Mouse (Mus musculus) right cerebral cortex, adult 18-20 months (tissue): ENCODE measurements at regions not wholly inside any gene's neighbourhood (a gene's known extent, or its start where the extent isn't known, plus 50 kb on each side); places are given as distances from the start of the nearest gene placed in this dataset.
A peak's percentile ranks its signal among the peaks of the same experiment; 100 is the strongest.

Experiments used
- DNase-seq: peaks from one replicate; pipeline ENCODE4 v3.0.0; 2022; ENCODE audit warnings: mixed read lengths

DNA sequence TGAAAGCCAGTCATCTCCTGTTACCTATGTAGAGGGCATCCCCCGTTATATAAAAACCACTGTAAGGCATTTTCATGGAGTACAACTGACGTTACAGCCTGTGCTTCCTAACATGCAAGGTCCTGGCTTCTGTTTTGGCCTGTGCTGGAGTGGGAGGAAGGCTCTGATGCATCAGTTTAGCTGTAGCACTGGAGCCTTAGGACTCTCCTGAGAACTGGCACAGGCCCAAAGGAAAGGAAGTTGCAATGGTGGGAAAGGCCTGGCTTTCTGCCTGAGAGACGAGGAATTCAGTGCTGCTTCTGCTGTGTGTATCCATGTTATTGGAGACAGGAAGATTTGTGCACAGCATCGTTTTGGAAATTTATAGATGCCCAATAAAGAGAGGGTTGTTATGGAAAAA, 144.2 kb upstream of the Gm5148 start:
- no peak for DNase-seq

DNA sequence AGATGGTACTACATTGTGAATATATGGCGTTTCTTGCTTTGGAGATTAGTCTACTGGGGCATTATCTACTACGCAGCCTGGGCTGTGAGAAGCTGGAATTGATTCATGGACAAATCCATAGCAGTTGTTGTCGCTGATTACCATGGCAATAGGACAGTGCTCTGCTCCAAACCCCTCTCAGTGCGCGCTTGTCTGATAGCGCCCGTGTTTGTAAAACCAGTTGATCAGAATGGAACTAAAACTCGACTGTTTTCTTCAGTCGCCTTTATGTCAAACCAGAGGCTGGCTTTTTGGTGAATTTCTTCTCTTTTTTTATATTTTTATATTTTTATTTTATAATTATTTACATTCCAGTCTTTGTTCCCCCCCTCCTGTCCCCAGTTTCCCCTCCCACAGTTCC, 138.5 kb upstream of the Gm5148 start:
- DNase-seq = no peak

DNA sequence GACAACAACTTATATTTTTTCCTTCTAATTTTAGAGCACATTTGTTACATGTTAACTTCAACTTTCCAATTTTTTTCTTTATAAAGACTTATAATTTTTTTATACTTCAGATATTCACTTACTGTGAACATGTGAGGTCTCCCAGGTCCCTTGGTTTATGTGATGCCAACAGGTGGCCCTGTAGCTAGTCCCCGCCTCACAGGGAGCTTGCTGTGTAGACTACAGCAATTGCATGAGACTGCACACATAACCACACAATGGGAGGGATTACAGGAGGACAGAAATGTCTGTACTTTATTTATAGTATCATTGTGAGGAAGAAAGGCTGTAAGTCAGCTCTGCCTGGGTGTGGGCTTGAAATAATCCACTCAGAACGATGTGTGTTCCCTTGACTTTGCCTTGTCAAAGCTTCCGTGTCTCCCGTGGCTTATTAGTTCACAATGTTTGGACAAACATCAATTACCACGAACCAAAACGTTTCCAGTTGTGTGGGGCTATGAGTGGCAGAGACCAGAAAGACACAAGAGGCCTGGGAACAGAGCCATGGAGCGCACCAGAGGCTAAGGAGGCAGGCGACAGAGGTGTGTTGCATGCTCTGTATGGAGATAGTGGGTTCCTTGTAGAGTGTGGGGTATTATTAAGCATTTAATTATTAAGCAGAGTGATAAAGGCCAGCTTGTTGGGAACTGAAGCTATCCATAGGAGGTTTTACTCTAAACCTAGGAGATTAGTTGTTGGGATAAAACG, 136.6 kb upstream of the Gm5148 start:
- DNase-seq = no peak

DNA sequence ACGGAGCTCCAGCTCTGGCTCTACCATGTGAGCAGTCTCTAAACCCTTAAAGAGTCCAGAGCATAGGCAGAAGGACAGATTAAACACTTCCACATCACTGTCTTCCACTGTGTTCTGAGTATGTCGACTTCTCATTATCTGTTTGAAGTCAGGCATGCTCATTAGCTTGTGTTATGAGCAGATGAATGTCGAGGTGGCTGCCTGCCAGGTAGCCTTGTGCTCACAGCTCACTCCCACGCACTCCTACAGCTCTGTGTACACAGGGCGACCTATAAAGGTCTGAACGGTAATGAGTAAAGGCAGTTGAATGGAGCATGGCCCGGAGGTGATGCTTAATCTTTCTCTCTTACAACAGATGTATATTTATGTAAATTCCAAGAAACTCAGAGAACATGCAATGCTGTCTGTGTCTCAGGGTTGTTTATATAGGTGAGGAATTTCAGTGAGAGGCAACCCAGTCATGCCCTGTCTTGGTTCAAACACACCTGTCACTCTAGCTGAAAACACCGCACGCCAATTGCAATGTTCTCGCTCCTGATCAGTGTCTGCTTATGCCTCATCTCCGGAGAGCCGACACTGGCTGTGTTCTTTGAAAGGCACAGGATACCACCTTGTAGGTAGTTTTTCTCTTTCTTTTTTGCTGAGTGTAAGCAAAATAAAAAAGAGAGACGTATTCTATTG, 135.9 kb upstream of the Gm5148 start:
- DNase-seq = peak; percentile 28

DNA sequence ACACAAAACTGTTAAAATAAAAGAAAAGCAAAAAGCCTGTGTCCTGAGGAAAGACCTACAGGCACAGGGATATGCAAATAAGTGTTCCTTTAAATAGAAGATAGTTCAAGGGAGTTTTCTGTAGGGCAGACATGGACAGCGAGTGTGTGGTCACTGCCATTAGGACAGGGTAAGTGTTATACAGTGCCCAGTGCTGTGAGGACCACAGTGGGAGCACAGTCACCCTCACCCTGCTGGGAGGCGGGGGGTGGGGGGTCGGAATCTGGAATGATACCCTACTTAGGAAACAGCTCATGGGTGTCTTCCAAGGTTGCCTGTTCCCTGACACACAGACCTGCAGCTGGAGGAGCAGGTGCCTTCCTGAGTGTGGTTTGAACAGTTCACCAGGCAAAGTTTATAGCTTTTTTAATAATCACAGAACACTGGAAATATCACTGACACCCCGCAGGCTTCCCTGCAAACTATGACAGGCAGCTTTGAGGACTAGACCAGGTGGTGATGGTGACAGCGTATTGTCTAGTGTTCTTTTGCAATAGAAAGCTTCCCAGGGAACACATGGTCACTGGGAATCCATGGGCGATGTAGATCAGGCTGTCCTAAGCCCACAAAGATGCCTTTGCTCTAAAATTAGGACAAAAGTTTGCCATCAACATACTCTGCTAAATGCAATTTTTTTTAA, 134.5 kb upstream of the Gm5148 start:
- DNase-seq = no peak

DNA sequence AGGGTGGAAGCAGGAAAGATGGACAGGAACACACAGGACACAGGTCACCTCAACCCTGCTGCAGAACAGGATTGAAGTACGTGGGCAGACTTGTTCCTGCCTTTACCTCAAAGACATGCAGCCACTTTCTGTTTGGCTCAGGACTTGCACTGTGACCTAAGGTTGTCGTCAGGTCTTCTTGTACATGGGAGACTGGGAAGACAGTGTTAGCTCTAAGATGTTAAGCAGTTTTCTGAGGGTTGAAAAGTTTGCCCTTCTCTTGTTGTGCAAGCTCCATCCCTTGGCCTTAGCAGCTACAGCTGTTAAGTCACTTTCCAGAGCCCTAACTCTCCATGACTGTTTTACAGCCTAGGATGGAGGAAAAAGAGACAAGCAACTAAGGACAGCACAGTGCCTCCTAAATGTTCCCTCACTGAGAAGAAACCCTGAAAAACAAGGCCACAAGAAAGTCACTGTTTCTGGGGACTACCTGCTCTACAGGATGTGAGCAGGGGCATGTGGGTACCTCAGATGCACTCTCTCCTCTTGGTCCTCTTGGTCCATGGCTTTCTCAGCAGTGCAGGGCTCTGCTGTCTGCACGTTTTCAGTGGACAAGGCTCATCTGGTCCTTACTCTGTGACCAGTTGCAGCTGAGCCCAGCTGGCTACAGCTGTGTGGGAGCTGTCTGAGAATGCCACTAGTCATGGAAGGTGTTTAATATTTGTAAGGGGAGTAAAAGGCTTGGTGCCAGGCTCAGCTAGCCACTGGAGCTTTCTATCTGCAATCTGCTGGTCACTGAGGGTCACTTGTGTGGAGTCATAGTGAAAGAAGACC, 122.1 kb upstream of the Gm5148 start:
- no peak for DNase-seq

DNA sequence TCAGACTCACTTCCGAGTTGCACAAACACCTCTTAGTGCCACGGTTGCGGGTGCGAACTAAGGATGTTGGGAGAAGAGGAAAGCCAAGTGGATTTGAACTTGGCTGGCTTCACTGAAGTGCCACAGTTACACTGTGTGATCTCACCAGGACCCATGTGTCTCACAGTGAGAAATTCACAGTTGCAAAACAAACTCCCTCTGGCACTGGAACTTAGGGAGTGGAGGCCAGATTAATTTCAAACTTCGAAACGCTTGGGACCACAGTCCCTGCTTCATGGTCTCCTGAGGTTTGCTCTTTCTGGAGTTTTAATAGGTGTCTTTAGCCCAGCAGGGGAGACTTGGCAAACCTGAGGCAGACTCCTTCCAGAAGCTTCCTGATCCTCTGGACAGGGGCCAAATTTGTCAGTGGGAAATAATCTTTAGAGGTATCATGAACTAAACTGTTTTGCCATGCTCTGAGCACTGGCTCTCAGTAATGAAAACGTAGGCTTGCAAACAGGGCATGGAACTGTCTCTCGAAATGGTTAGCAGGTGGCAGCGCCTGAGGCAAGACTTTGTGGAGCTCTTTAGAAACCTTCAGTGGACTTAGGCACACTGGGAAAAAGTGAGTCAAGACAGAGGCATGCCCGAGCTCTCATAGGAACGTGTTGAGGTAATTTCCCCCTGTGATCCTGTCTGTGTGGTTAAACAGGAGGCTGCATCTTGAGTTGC, 121.2 kb upstream of the Gm5148 start:
- DNase-seq = no peak

DNA sequence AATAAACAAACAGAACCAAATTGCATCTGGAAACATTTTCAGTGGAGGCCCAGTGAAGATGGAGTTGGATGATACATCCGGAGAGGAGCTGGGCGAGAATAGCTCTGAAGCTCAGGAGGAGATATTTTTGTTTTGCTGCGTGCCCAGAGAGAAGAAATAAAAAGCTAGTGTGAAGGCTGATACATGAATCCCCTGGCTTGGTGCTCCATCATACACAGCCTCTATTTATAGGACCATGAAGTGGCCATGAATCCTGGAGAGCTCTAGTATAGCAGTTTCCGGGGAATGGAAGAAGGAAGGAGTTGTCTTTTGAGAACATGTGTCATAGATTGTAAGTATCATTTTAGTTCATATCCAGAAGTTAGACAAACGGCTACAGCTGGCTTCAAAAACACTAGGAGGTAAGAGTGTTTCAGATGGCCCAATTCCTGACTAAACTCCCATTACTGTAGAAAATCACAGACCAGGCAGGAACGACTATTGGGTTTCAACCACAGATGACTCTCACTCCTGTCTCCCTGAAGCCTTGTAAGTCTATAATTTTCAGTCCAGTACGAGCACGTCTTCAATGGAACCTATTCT, 120.5 kb upstream of the Gm5148 start:
- DNase-seq = peak; percentile 30

DNA sequence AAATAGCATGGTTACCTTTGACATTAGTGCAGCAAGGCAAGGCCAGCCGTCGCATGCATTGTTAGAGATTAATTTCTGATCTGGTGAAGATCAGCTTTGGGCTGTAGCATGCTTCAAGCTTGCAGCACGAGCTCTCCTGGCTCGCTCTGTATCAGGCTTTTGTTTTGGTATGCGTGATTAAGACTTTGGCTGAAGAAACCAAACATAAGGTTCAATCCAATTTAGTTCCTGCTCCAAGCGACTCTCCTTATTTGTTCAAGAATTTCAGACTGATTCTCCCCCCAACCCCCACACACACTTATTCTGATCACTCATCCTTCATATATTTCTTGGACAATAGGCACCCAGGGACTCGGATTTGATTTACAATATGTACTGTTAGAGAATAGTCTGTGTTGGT, 118.0 kb upstream of the Gm5148 start:
- no peak for DNase-seq

DNA sequence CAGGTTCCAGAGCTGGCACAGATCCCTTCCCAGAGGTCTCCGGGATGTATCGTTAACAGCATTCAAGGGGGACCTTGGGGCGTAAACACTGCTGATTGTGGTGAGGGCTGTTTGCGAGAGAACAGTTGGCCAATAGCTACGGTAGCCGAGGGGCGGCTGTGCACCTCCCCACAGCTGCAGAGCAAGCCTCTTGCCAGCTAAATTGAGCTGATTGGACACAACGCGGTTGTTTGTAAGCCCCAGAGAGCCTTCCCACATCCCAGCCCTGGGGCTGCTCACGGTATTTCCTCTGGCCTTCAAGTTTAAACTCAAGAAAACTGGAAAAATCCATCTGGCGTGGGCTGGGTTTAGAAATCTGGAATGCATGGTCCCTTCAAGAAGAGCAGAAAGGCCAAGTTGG, 114.6 kb upstream of the Gm5148 start:
- no peak for DNase-seq

DNA sequence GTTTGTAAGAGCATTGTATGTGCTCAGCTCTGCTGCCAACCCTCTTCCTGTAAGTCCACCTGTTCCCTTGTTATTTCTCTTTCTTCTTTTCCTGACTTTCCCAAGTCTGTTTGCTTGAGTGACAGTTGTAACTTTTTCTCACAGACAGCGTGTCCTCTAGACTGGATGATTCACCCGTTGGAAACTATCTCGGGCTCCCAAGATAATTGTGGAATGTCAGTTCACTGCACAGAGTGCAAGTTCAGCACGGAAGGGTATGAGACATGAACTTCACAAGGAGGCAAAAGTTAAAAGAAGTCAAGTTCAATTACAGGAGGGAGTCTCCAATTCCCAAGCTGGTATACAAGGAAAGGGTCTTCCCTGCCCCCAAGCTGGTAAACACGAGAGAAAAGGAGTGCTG, 112.5 kb upstream of the Gm5148 start:
- DNase-seq = no peak

DNA sequence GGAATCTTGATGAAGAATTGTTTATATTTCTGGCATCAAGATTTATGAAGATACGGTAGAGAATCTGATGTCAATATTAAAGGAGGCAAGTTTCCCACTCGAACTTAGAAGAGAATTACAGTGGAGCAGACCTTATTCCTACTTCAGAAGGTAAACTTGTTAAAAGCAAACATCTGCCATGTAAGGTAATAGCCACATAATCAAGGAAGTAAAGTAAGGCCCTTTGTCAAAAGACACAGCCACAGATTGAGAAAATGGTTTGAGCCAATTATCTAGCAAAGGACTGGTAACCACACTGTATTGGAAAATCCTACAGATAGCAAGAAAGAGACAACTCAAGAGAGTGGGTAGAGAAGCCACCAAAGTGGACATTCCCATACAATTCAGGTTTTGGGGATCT, 111.4 kb upstream of the Gm5148 start:
- DNase-seq = no peak

DNA sequence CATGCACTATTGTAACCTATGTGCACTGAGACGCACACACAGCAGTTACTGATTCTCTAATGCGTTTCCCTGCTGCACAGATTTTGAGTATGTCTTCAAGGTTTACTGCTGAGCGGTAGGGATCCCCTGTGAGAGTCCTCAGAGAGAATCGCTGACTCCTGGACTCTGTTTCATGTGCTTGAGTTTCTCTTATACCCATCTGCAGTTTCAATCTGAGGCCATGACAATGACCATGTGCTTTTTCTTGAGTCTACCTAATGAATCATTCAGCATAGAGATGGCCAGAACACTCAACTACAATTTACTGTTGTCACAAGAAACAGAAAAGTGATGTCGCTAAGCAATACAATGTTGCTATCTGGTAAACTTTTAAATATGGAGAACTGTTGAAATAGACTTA, 110.8 kb upstream of the Gm5148 start:
- DNase-seq = no peak

DNA sequence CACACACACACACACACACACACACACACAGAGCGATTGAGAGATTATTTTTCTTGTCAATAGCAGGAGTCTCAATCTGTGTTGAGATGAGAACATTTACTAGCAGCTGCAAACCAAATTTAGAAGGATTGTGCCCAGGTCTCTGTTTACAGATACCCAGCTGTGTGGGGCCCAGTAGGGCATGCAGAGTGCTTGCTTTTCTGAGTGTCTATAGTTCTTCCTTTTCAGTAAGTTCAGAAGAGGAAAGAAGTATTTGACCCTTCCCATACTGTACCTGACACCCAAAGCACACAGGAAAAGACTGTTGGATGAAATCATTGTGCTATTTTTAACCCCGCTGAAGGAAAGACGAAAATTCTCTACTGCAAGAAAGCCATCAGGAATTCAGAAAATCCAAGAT, 110.3 kb upstream of the Gm5148 start:
- DNase-seq = no peak

DNA sequence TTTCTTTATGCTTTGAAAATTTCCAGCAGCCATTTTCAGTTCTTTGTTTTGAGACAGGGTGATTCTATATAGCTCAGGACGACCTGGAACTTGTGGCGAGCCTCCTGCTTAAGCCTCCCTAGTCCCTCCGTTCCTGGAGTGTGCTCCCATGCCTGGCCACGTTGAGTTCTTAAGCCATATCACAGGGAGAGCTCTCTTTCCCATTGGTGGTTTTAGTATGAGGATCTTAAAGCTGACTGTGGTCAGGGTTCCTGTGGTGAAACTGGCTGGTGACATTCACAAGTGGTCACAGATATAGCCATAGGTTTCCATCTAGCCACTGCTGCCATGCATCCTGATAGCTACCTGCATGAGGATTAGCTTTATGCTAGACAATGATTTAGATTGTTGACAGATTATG, 109.1 kb upstream of the Gm5148 start:
- DNase-seq = no peak

DNA sequence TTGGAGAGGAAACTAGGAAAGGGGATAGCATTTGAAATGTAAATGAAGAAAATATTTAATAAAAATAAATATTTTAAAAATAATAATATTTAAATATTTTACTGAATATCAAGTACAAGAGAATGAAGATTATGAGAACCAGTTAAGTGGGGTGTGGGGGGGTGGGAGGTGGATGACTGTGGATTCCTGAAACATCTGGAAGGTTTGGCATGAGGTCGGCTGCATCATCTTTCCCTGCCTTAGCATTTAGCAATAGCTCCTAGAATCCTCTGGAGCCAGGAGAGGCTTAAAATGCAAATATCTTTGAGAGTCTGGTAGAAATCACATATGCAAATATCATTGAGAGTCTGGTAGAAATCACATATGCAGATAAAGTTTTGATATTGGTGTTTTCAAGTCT, 103.3 kb upstream of the Gm5148 start:
- no peak for DNase-seq

DNA sequence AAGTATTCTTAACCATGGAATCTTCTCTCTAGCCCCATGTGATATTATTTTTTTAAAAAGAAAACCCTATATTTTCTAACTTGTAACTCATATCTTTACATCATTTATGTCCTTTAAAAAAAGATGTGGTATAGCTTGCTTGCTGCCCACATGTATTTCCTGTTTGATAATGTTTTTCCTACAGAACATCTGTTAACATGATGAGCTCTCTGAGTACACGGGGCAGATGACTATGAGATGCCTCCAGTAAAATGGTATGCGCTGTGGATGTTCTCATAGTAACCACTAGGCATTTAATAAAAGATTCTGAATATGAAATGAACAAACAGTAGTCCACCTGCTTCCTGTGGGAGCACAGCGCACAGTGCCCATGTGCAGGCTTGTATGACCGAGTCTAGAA, 101.3 kb upstream of the Gm5148 start:
- DNase-seq = no peak

DNA sequence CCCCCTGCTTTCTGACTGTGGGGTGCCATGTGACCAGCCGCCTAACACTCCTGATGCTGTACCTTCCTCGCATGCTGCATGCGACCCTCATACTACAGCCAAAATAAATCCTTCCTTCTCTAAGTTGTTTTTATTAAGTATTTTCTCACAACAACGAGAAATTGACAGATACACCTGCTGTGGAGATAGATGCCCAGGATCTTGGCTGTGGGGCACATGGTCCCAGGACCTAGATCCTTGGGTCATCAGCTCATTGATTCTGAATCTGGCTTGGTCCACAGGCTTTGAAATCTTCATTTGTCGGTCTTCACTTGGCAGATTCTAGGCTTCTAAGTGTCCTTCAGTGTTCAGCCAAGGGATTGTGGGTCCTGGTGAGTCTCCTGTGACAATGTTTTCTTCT, 100.4 kb upstream of the Gm5148 start:
- no peak for DNase-seq

DNA sequence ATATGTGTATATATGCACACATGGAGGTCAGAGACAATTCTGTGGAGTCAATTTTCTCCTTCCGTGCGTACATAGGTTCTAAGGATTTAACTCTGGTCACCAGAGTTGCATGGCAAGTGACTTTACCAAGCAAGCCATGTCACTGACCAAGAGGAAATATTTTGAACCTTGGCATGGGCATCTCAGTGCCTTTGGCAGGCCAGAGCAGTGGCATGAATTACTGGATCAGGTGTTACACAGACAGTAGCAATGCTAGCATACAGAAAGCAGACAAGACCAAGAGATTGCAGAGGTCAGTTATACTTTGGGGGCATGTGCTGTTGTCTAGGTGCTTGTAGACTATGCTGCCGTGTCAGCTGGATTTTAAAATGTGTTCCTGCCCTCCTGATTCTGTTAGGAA, 95.2 kb upstream of the Gm5148 start:
- no peak for DNase-seq

DNA sequence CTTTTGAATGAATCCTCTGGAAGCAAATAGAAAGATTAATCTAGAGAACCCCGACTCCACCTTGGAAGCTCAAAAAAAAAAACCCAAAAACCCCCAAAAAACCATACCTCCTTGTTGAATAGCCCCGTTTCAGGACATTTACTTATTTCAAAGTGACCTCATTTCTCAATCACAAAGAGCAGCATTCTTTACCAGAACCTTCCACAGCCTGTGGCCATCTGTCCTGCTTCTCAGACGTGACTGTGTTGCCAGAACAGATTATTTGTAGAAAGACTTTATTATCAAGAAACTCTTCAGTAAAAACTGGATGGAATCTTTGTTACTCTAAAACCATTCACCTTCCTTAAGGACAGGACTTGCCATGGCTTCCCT, 93.1 kb upstream of the Gm5148 start:
- DNase-seq = peak; percentile 26

DNA sequence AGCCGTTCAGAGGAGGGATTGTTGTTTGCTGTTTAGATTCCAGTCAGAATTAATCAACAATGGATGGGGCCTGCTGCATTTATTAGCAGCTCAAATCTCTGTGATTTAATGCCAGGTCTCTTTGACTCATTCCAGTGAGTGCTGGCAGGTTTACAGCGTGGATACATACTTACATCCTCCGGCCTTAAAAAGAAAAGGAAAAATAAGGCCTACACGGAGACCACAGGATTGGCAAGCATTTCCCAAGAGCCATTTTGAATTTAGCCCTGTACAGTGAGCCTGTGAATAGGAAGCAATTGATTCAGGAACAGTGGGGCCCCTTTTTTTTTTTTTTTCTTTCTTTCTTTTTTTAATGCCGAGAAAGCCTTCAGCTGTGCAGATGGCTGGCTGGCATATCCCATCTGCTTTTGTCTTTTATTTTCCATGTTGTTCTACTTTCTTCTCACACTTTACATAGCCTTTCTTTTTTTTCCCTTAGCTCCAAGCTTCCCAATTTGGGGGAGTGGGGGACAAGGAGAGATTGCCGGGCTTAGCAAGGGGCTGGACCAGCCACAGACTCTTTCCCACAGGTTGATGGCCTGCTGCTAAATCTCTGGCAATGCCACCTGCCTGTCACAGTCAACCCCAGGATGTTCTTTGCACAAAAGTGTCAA, 92.6 kb upstream of the Gm5148 start:
- peak; percentile 53 for DNase-seq

DNA sequence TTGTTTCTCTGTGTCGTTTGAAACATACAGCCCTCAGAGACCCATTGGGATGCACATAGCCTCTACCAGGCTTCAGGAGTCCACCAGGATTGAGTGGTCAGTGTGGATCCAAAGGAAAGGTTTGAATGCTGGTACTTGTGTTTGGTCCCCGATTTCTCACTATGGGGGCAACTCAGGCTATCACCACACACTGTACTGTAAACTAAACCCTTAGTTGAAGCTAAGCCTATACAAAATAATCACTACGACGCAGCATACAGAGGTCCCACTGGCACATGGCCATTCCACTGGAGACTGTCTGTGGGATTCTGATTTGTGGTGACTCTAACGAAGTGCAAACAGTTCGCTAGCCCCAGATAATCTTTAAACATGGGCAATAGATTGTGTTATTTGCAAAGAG, 91.5 kb upstream of the Gm5148 start:
- DNase-seq = no peak
